Mouse (Mus musculus) limb, embryonic 14.5 days (tissue): ENCODE data around the gene Gm17018. TPM values are rescaled to one million over a fixed set of nuclear protein-coding genes. Genes with fewer than 3 reads are reported as not detected.

Experiments
- ATAC-seq: fragments of 200-750 bp; cut with Nextera tagmentation; 2 replicates; pipeline ENCODE4 v1.8.0; 2017; ENCODE audit warnings: low read depth, moderate number of reproducible peaks, moderate TSS enrichment; ENCODE audit not compliant: low FRiP score
- DNase-seq: peaks from one replicate; pipeline ENCODE4 v3.0.0-alpha.2; 2015; ENCODE audit warnings: low spot score
- H3K27ac ChIP-seq: fragments of 300-500 bp; sonication (generic); replicated peaks from 2 replicates; pipeline ENCODE4 v1.5.1; 2014; ENCODE audit warnings: low read depth, mild to moderate bottlenecking, low read length, moderate library complexity, mixed read lengths
- H3K27me3 ChIP-seq: fragments of 300-500 bp; sonication (generic); 2 replicates; pipeline ENCODE4 v1.6.1; 2014; ENCODE audit warnings: low read length, mixed read lengths; ENCODE audit not compliant: control insufficient read depth, insufficient read depth
- H3K36me3 ChIP-seq: fragments of 300-500 bp; sonication (generic); 2 replicates; pipeline ENCODE4 v1.6.1; 2014; ENCODE audit warnings: mild to moderate bottlenecking, low read length, moderate library complexity, mixed read lengths; ENCODE audit not compliant: control insufficient read depth, insufficient read depth
- H3K4me1 ChIP-seq: fragments of 300-500 bp; sonication (generic); 2 replicates; pipeline ENCODE4 v1.6.1; 2014; ENCODE audit warnings: antibody characterized with exemption, low read length, mixed read lengths; ENCODE audit not compliant: control insufficient read depth, insufficient read depth
- H3K4me2 ChIP-seq: fragments of 300-500 bp; sonication (generic); replicated peaks from 2 replicates; pipeline ENCODE4 v1.6.1; 2014; ENCODE audit warnings: low read depth, mild to moderate bottlenecking, low read length, moderate library complexity; ENCODE audit not compliant: severe bottlenecking
- H3K4me3 ChIP-seq: fragments of 300-500 bp; sonication (generic); replicated peaks from 2 replicates; pipeline ENCODE4 v1.5.1; 2014; ENCODE audit warnings: low read length
- H3K9ac ChIP-seq: fragments of 300-500 bp; sonication (generic); 2 replicates; pipeline ENCODE4 v1.6.1; 2014; ENCODE audit warnings: mild to moderate bottlenecking, low read depth, low read length, moderate library complexity; ENCODE audit not compliant: severe bottlenecking
- H3K9me3 ChIP-seq: fragments of 300-500 bp; sonication (generic); 2 replicates; pipeline ENCODE4 v1.6.1; 2016; ENCODE audit warnings: low read length; ENCODE audit not compliant: control insufficient read depth
- POLR2A ChIP-seq: fragments of 200-500 bp; IDR thresholded peaks from 2 replicates; pipeline ENCODE4 v1.8.0; 2012; ENCODE audit warnings: inconsistent platforms, mild to moderate bottlenecking, moderate library complexity, borderline replicate concordance; ENCODE audit not compliant: insufficient read depth, insufficient read length; ENCODE audit errors: extremely low read depth
- WGBS: fragments of 180-500 bp; shearing (Covaris S2); extraction: QIAGEN DNeasy Blood & Tissue Kit; methylation state at CpG from one replicate; pipeline ENCODE4 v1.1.7; 2014; 5-methylcytosine and 5-hydroxymethylcytosine counted together
- polyA plus RNA-seq, 2 experiments: library from polyadenylated mRNA; depleted of rRNA in 1 of 2; stranded (reverse) in 1 of 2; unstranded in 1 of 2; fragments of >200 nt; fragmentation: Nextera tagmentation in 1 of 2; extraction: Ambion mirVana in 1 of 2; gene quantifications; 2 replicates each; pipeline versions ENCODE4 v1.2.1 to v1.2.3; 2012 to 2014

The Gm17018 gene
- polyA plus RNA-seq, 2 experiments, result 15.9 to 39.6 TPM

DNA sequence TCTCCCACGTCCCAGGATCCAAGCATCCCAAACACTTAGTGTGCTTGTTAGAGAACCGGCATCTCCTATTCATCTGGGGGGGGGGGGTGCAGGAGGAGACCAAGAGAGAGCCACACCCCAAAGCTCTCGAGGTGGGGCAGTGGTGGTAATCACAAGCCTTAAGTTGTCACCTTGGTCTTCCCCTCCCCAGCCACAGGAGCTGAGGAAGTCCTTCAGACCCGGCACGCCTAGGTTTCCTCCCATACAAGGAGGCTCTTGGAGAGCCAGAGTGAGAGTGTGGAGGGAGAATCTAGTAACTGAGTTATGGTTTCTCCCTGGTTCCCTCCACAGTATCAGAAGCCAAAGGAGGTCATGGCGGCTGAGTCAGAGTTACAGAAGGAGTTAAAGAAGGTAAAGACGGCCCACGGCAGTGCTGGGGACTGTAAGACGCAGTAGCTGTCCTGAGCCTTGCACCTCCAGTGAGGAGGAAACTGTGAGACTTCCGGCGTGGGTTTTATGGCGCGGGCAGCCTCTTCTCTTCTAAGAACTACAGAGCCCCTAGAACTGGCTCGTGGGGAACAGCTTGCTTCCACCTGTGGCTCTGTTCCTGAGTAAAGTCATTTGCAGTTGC is 16.8 kb downstream of the Gm17018 start:
- Histone ChIP-seq H3K4me1 (peaks cover 34% of the 10 kb centered on the region), H3K36me3 (peaks cover 43% of the 10 kb centered on the region), H3K27me3 (no peaks in the 10 kb centered on the region), H3K27ac (no peak overlapping the region), H3K4me3 (no peak overlapping the region), H3K4me2 (no peak overlapping the region), H3K9ac (no peak overlapping the region), H3K9me3 (no peaks in the 10 kb centered on the region)
- DNase-seq (no peak), ATAC-seq (no peak)
- TF ChIP-seq POLR2A, result no peak
- whole genome bisulfite sequencing, result 66% methylated on average over 14 of the region's 14 CpGs

DNA sequence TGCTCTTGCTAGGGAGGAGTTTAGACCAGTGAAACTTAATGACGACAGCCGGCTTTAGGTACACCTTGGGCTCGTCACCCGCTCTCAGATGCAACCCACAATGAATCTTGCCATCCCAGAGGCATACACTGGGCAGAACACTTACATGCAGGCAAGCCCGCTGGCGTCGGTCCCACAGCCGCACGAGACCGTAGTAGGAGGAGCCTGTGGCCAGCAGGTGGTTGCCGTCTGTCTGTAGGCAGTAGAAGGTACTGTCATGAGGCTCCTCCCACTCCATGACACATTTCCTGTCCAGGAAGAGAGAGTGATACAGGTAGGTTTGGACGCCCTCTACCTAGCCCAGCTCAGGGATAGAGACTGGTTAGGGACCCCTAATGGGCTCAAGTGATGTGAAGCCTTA is 18.6 kb downstream of the Gm17018 start:
- no peak for TF ChIP-seq POLR2A
- H3K36me3 ChIP-seq, result peaks cover 43% of the 10 kb centered on the region
- DNase-seq (no peak), ATAC-seq (no peak)
- H3K27ac ChIP-seq, result no peak overlapping the region
- WGBS, result 83% methylated on average over 12 of the region's 12 CpGs
- H3K27me3 ChIP-seq, result no peaks in the 10 kb centered on the region
- H3K4me1 ChIP-seq, result peaks cover 35% of the 10 kb centered on the region
- no peak overlapping the region for H3K9ac ChIP-seq
- H3K9me3 ChIP-seq, result no peaks in the 10 kb centered on the region
- H3K4me3 ChIP-seq, result no peak overlapping the region
- H3K4me2 ChIP-seq, result no peak overlapping the region

DNA sequence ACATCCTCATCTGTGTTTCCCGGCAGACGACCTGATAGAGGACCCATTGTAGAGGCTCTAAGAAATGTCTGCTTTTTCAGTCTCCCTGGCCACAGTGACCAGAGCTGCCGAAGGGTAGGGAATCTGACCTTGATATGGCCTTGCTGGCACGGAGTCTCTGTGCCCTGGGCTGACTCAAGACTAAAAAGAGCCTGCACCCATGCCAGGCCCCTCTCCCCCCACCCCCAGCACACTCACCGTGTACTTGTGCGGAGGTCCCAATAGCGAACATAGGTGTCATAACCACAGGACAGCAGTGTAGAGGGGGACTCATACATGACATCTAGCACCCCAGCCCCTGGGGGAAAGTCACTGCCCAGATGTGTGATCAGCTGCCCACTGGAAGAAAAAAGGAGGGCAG is 19.0 kb downstream of the Gm17018 start:
- H3K4me3 ChIP-seq, result no peak overlapping the region
- peaks cover 43% of the 10 kb centered on the region for H3K36me3 ChIP-seq
- no peak overlapping the region for H3K9ac ChIP-seq
- H3K4me2 ChIP-seq, result no peak overlapping the region
- WGBS, result 90% methylated on average over 7 of the region's 7 CpGs
- no peak for ATAC-seq
- no peaks in the 10 kb centered on the region for H3K27me3 ChIP-seq
- H3K4me1 ChIP-seq, result peaks cover 30% of the 10 kb centered on the region
- TF ChIP-seq POLR2A, result no peak
- no peak for DNase-seq
- no peaks in the 10 kb centered on the region for H3K9me3 ChIP-seq
- no peak overlapping the region for H3K27ac ChIP-seq

DNA sequence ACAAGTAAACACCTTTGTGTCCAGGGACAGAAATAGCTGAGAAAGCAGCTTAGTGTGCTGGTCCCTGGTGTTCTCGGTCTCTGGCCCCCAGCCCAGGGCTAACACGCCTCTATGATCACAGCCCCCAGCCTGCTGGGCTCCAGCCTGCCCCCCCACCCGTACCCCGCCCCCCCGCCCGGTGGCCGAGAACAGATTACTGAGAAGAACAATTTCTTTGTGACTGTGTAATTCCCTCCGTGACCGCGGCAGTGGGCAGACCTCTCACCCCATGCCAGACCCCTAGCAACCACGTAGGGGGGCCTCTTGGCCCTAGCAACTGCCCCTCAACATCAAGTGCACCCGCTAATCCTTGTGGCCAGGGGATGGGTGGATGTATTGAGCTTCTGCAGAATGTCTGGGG is 19.8 kb downstream of the Gm17018 start:
- no peak for TF ChIP-seq POLR2A
- Histone ChIP-seq H3K4me2 (no peak overlapping the region), H3K27ac (no peak overlapping the region), H3K9me3 (no peaks in the 10 kb centered on the region), H3K9ac (no peak overlapping the region), H3K4me3 (no peak overlapping the region), H3K27me3 (no peaks in the 10 kb centered on the region), H3K4me1 (peaks cover 22% of the 10 kb centered on the region), H3K36me3 (peaks cover 40% of the 10 kb centered on the region)
- ATAC-seq (no peak), DNase-seq (no peak)
- 69% methylated on average over 12 of the region's 12 CpGs for WGBS

DNA sequence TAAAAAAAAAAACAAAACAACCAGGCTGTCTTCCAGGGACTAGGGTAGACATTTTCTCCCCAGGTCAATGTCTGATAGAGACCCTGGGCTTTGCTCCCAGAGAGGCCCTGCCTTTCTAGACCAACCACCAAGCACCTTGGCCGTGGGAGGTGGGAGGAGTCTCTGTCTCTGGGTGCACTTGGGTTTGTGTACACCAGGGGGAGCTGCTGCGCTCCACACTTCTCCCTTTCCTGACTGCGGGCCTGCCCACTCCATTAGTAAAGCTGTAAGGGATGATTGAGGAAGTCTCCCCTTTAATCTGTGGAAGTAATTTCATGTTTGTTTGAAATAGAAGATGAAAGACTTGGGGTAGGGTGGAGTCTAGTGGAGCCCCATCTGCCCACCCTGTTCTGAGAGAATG is 20.8 kb downstream of the Gm17018 start:
- Histone ChIP-seq H3K9ac (no peak overlapping the region), H3K4me1 (peaks cover 15% of the 10 kb centered on the region), H3K4me3 (no peak overlapping the region), H3K36me3 (peaks cover 40% of the 10 kb centered on the region), H3K27ac (no peak overlapping the region), H3K27me3 (no peaks in the 10 kb centered on the region), H3K4me2 (no peak overlapping the region), H3K9me3 (no peaks in the 10 kb centered on the region)
- DNase-seq (no peak), ATAC-seq (no peak)
- TF ChIP-seq POLR2A, result no peak
- WGBS, result 62% methylated on average over 3 of the region's 3 CpGs

DNA sequence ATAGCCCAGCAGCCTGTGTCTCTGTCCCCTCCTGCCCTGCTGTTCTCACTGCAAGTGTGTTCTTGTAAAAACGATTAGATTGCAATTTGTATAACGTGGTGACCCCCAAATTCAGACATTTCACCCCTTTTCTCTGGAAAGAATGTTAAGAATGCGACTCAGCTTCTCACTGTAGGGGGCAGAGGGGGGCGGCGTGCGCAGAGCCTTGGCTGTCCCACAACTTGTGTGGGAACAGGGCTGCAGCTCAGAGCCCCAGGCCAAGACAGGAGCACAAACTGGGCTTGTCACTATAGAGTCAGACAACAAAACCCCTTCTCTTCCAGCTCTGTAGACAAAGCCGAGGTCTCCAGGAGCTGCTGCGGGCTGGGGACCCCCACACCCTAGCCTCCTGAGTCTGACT is 21.7 kb downstream of the Gm17018 start:
- TF ChIP-seq POLR2A, result no peak
- no peak overlapping the region for H3K27ac ChIP-seq
- no peak for DNase-seq
- H3K4me2 ChIP-seq, result no peak overlapping the region
- peaks cover 15% of the 10 kb centered on the region for H3K4me1 ChIP-seq
- no peaks in the 10 kb centered on the region for H3K27me3 ChIP-seq
- 27% methylated on average over 8 of the region's 8 CpGs for WGBS
- H3K9ac ChIP-seq, result no peak overlapping the region
- ATAC-seq, result no peak; the same call in 1 of the 2 replicates
- H3K4me3 ChIP-seq, result no peak overlapping the region
- peaks cover 36% of the 10 kb centered on the region for H3K36me3 ChIP-seq
- no peaks in the 10 kb centered on the region for H3K9me3 ChIP-seq
